Mouse (Mus musculus): ENCODE measurements around the gene Fto. TPM values are rescaled to one million over a fixed set of nuclear protein-coding genes. Genes with fewer than 3 reads are reported as not detected.

Gene Fto
- polyA plus RNA-seq, 1 experiment, result 144 TPM

- DNase-seq (ENCODE audit: low read depth), result no peak
- no peak for TF ChIP-seq POLR2A (IDR thresholded peaks at IDR 0.05; ENCODE audit: borderline replicate concordance, extremely low read depth, insufficient read depth, insufficient read length, poor library complexity, severe bottlenecking)
- TF ChIP-seq CTCF (IDR thresholded peaks at IDR 0.05; ENCODE audit: borderline replicate concordance, extremely low read depth, insufficient read depth, insufficient read length), result no peak
Measured at GRCm38 (mm10) chr8:91347595-91347994, 34.3 kb downstream of the Fto start.

- no peak for TF ChIP-seq POLR2A (IDR thresholded peaks at IDR 0.05; ENCODE audit: borderline replicate concordance, extremely low read depth, insufficient read depth, insufficient read length, poor library complexity, severe bottlenecking)
- no peak for TF ChIP-seq CTCF (IDR thresholded peaks at IDR 0.05; ENCODE audit: borderline replicate concordance, extremely low read depth, insufficient read depth, insufficient read length)
- no peak for DNase-seq (ENCODE audit: low read depth)
Measured at GRCm38 (mm10) chr8:91349816-91350215, 36.5 kb downstream of the Fto start.

GRCm38 (mm10) chr8:91350628-91351027, 37.3 kb downstream of the Fto start:
- peak; percentile 39 for DNase-seq (ENCODE audit: low read depth)
- TF ChIP-seq CTCF (IDR thresholded peaks at IDR 0.05; ENCODE audit: borderline replicate concordance, extremely low read depth, insufficient read depth, insufficient read length) (no peak), POLR2A (IDR thresholded peaks at IDR 0.05; ENCODE audit: borderline replicate concordance, extremely low read depth, insufficient read depth, insufficient read length, poor library complexity, severe bottlenecking) (no peak)

GRCm38 (mm10) chr8:91352598-91352997, 39.3 kb downstream of the Fto start:
- no peak for DNase-seq (ENCODE audit: low read depth)
- TF ChIP-seq CTCF (IDR thresholded peaks at IDR 0.05; ENCODE audit: borderline replicate concordance, extremely low read depth, insufficient read depth, insufficient read length) (no peak), POLR2A (IDR thresholded peaks at IDR 0.05; ENCODE audit: borderline replicate concordance, extremely low read depth, insufficient read depth, insufficient read length, poor library complexity, severe bottlenecking) (no peak)

- TF ChIP-seq POLR2A (IDR thresholded peaks at IDR 0.05; ENCODE audit: borderline replicate concordance, extremely low read depth, insufficient read depth, insufficient read length, poor library complexity, severe bottlenecking), result no peak
- no peak for DNase-seq (ENCODE audit: low read depth)
Measured at GRCm38 (mm10) chr8:91353062-91353461, 39.7 kb downstream of the Fto start.

GRCm38 (mm10) chr8:91353907-91354306, 40.6 kb downstream of the Fto start:
- DNase-seq (ENCODE audit: low read depth), result no peak
- no peak for TF ChIP-seq POLR2A (IDR thresholded peaks at IDR 0.05; ENCODE audit: borderline replicate concordance, extremely low read depth, insufficient read depth, insufficient read length, poor library complexity, severe bottlenecking)
- TF ChIP-seq CTCF (IDR thresholded peaks at IDR 0.05; ENCODE audit: borderline replicate concordance, extremely low read depth, insufficient read depth, insufficient read length), result no peak

GRCm38 (mm10) chr8:91355301-91355905, 42.1 kb downstream of the Fto start:
- TF ChIP-seq POLR2A (IDR thresholded peaks at IDR 0.05; ENCODE audit: borderline replicate concordance, extremely low read depth, insufficient read depth, insufficient read length, poor library complexity, severe bottlenecking) (no peak), CTCF (IDR thresholded peaks at IDR 0.05; ENCODE audit: borderline replicate concordance, extremely low read depth, insufficient read depth, insufficient read length) (no peak)
- DNase-seq (ENCODE audit: low read depth), result peak; percentile 76

- DNase-seq (ENCODE audit: low read depth), result peak; percentile 77
- no peak for TF ChIP-seq CTCF (IDR thresholded peaks at IDR 0.05; ENCODE audit: borderline replicate concordance, extremely low read depth, insufficient read depth, insufficient read length)
- no peak for TF ChIP-seq POLR2A (IDR thresholded peaks at IDR 0.05; ENCODE audit: borderline replicate concordance, extremely low read depth, insufficient read depth, insufficient read length, poor library complexity, severe bottlenecking)
Measured at GRCm38 (mm10) chr8:91355956-91356699, 42.8 kb downstream of the Fto start.

GRCm38 (mm10) chr8:91357493-91358014, 44.2 kb downstream of the Fto start:
- DNase-seq (ENCODE audit: low read depth), result no peak
- no peak for TF ChIP-seq CTCF (IDR thresholded peaks at IDR 0.05; ENCODE audit: borderline replicate concordance, extremely low read depth, insufficient read depth, insufficient read length)
- TF ChIP-seq POLR2A (IDR thresholded peaks at IDR 0.05; ENCODE audit: borderline replicate concordance, extremely low read depth, insufficient read depth, insufficient read length, poor library complexity, severe bottlenecking), result no peak

- DNase-seq (ENCODE audit: low read depth), result no peak
- TF ChIP-seq CTCF (IDR thresholded peaks at IDR 0.05; ENCODE audit: borderline replicate concordance, extremely low read depth, insufficient read depth, insufficient read length) (no peak), POLR2A (IDR thresholded peaks at IDR 0.05; ENCODE audit: borderline replicate concordance, extremely low read depth, insufficient read depth, insufficient read length, poor library complexity, severe bottlenecking) (no peak)
Measured at GRCm38 (mm10) chr8:91358016-91358415, 44.7 kb downstream of the Fto start.

GRCm38 (mm10) chr8:91359511-91359910, 46.2 kb downstream of the Fto start:
- TF ChIP-seq CTCF (IDR thresholded peaks at IDR 0.05; ENCODE audit: borderline replicate concordance, extremely low read depth, insufficient read depth, insufficient read length) (no peak), POLR2A (IDR thresholded peaks at IDR 0.05; ENCODE audit: borderline replicate concordance, extremely low read depth, insufficient read depth, insufficient read length, poor library complexity, severe bottlenecking) (no peak)
- no peak for DNase-seq (ENCODE audit: low read depth)

All from brain, embryonic 14.5 days (tissue).